In the genomic region with DNA sequence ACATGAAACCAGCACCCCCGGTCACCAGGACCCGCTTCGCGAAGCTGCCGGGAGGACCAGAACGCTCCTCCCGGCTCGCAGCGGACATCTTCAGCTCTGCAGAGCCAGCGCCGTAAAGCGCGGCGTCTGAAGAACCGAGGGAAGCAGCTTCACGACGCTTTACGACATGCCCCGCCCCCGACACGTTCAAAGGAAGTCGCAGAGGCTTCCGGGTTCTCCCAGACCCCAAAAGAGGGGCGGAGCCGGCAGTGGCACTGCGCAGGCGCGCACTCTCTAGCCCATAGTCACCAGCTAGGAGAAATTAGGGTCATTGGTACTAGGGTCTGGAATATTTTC, we compare ENCODE assay signal across 8 mouse cellular contexts. TPM values are rescaled to one million over a fixed set of nuclear protein-coding genes. Genes with fewer than 3 reads are reported as not detected.
DNase-seq lines count a peak whose midpoint lies in the region; ATAC-seq and TF ChIP-seq lines count a peak whose summit lies in the region.

A gene (minus strand): TSS at position 114 of the 336 bp plus-strand sequence.

- H3K36me3 ChIP-seq in megakaryocyte, embryonic 14.5 days (replicated peaks; ENCODE audit: low read length), result peaks cover 31% of the 10 kb centered on the region

- no peak within 1 kb of the TSS for H3K27ac ChIP-seq in cortical plate, adult 2 months (ENCODE audit: insufficient read depth, low read length)

- peaks cover 6% of the 10 kb centered on the region; the same call in 1 of the 2 replicates for H3K9me3 ChIP-seq in megakaryocyte, embryonic 14.5 days

- no peak for TF ChIP-seq CTCF in cortical plate, adult 2 months (IDR thresholded peaks at IDR 0.05; ENCODE audit: extremely low read depth, insufficient read depth, low read length)

- H3K27me3 ChIP-seq in megakaryocyte, embryonic 14.5 days (replicated peaks), result no peaks in the 10 kb centered on the region

- DNase-seq in gastrocnemius, adult 8-10 months (ENCODE audit: low spot score in 2 of 2), result peak; percentile 99
- DNase-seq in hindlimb bud, embryonic 11.5 days (ENCODE audit: extremely low spot score, low read depth, low spot score), result peak; percentile 97
- DNase-seq in left cerebral cortex, adult 8-10 months (ENCODE audit: low spot score in 2 of 2), result peak; percentile 97 to 99
- peak; percentile 99 for DNase-seq in right cerebral cortex, postnatal 10 days (ENCODE audit: low spot score in 2 of 2)
- DNase-seq in urinary bladder, postnatal 25 days (ENCODE audit: low spot score), result peak; percentile 96

- ATAC-seq in activated CD4-positive, CD25-positive, alpha-beta regulatory T cell, adult 4 months, result peak; percentile 51

- TF ChIP-seq POLR2A in cortical plate, adult 2 months (IDR thresholded peaks at IDR 0.05; ENCODE audit: extremely low read depth, insufficient read depth, low read length), result peak; percentile 92

- H3K4me1 ChIP-seq in cortical plate, adult 2 months (ENCODE audit: control insufficient read depth, insufficient read depth, low read length), result peaks cover 1% of the 10 kb centered on the region; the same call in 1 of the 2 replicates
- H3K4me1 ChIP-seq in megakaryocyte, embryonic 14.5 days, result peaks cover 50% of the 10 kb centered on the region

- peak within 1 kb of the TSS; percentile 77 for H3K4me3 ChIP-seq in cortical plate, adult 2 months (ENCODE audit: insufficient read depth, low read length)
- peak within 1 kb of the TSS; percentile 93 for H3K4me3 ChIP-seq in megakaryocyte, embryonic 14.5 days (replicated peaks)

RNA-seq across cellular contexts. Expression of the gene that starts here (rescaled TPM):
- 10 to 100 TPM; 25.7 to 33.6 TPM for polyA plus RNA-seq in activated CD4-positive, CD25-positive, alpha-beta regulatory T cell, adult 4 months (2017; shearing (Covaris generic))
- 7.9 and 8.3 TPM in 2 replicates for polyA plus RNA-seq in cortical plate, adult 2 months (2012; rRNA removed)
- 1 to 10 TPM; 4.4 to 6.5 (median 5.6) TPM for total RNA-seq in gastrocnemius, adult 8-10 months (2022)
- 10 to 100 TPM in 1 of 4 experiments, 1 to 10 TPM in 3; 5.4 to 11.0 (median 7.5) TPM for total RNA-seq in left cerebral cortex, adult 8-10 months (2022)
- 5.5 TPM in 1 of 2 replicates, not detected in the other for polyA plus RNA-seq in megakaryocyte, embryonic 14.5 days (2012; ENCODE audit: insufficient read depth, low replicate concordance)
